Mouse (Mus musculus): Measurements from ENCODE around the gene Cpm. TPM values are rescaled to one million over a fixed set of nuclear protein-coding genes. Genes with fewer than 3 reads are reported as not detected.

Cpm gene
- polyA plus RNA-seq, 2 experiments: 3.9 to 9.1 TPM

DNA sequence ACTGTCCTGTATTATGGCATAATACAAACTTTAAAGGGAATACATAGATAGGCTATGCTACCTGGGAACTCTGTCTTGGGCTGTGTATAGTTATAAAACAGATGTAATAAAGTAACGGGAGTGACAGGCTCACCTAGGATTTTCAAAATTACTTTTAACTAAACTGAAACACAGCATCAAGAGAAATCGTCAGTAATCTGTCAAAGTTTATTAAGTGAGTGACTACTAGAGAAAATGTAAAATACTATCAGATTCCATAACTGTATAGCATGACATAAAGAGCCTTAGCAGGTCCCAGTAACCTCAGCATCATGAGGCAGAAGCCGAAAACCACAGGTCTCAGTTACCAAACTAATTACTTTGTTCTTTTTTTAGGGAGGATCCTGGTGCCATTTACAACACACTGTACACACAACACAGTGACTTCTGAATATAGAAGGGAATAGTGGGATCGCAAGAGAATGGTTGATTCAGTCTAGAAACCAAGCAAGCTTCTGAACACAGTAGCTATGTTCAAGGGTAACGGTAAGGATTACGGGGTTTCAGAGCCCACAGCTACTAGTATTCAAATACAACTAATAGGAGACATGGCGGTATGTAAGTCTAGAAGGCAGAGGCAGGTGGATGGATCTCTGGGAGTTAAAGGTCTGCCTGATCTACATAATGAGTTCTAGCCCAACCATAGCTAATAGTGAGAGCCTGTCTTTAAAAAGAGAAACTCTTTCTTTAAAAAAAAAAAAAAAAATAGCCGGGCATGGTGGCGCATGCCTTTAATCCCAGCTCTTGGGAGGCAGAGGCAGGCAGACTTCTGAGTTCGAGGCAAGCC, 69.2 kb downstream of the Cpm start:
- Histone ChIP-seq H3K4me2 (ENCODE audit: low read depth) (no peak overlapping the region), H3K4me3 (ENCODE audit: insufficient read depth in 1 of 2, low read depth in 2 of 2, low read length in 2 of 2) (no peak overlapping the region), H3K9me3 (ENCODE audit: control insufficient read depth, low read length) (peaks cover 3% of the 10 kb centered on the region), H3K36me3 (replicated peaks; ENCODE audit: control insufficient read depth, insufficient read depth, low read depth) (peaks cover 88% of the 10 kb centered on the region), H3K27ac (no peak overlapping the region), H3K27me3 (ENCODE audit: control insufficient read depth, insufficient read depth, low read length) (no peaks in the 10 kb centered on the region), H3K4me1 (replicated peaks; ENCODE audit: control insufficient read depth in 2 of 2, insufficient read depth in 2 of 2, low read length in 1 of 2) (no peaks in the 10 kb centered on the region), H3K9ac (replicated peaks) (no peak overlapping the region)
- DNase-seq (ENCODE audit: low read depth in 3 of 3, low spot score in 3 of 3): no peak
- ATAC-seq (ENCODE audit: insufficient read depth): no peak
- 89% methylated on average over 10 of the region's 10 CpGs for WGBS (ENCODE audit: insufficient replicate concordance)
- no peak for TF ChIP-seq CTCF (IDR thresholded peaks at IDR 0.05; ENCODE audit: low read depth)
- no peak for TF ChIP-seq EP300 (IDR thresholded peaks at IDR 0.05; ENCODE audit: low read depth)

DNA sequence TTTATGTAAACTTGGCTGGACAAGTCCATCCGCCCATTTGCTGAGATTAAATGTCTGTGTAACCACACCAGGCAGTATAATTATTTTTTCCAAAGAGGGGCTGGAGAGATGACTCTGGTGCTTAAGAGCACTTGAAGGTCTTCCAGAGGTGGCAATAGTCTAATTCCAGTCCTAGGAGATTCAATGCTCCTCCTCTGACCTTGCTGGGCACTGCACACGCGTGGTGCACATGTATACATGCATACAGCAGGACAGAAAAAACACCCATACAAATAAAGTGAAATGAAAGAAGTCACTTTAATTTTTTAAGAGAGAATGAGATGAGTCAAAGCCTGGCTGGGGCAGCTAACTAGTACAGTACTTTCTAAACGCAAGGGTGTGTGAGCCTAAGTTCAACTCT, 70.6 kb downstream of the Cpm start:
- Histone ChIP-seq H3K9ac (replicated peaks) (no peak overlapping the region), H3K36me3 (replicated peaks; ENCODE audit: control insufficient read depth, insufficient read depth, low read depth) (peaks cover 89% of the 10 kb centered on the region), H3K27me3 (ENCODE audit: control insufficient read depth, insufficient read depth, low read length) (no peaks in the 10 kb centered on the region), H3K9me3 (ENCODE audit: control insufficient read depth, low read length) (peaks cover 3% of the 10 kb centered on the region), H3K4me3 (ENCODE audit: insufficient read depth in 1 of 2, low read depth in 2 of 2, low read length in 2 of 2) (no peak overlapping the region), H3K4me1 (replicated peaks; ENCODE audit: control insufficient read depth in 2 of 2, insufficient read depth in 2 of 2, low read length in 1 of 2) (no peaks in the 10 kb centered on the region), H3K4me2 (ENCODE audit: low read depth) (no peak overlapping the region), H3K27ac (no peak overlapping the region)
- ATAC-seq (ENCODE audit: insufficient read depth) (no peak), DNase-seq (ENCODE audit: low read depth in 3 of 3, low spot score in 3 of 3) (no peak)
- no peak for TF ChIP-seq EP300 (IDR thresholded peaks at IDR 0.05; ENCODE audit: low read depth)
- TF ChIP-seq CTCF (IDR thresholded peaks at IDR 0.05; ENCODE audit: low read depth): no peak
- 91% methylated on average over 4 of the region's 4 CpGs for WGBS (ENCODE audit: insufficient replicate concordance)

DNA sequence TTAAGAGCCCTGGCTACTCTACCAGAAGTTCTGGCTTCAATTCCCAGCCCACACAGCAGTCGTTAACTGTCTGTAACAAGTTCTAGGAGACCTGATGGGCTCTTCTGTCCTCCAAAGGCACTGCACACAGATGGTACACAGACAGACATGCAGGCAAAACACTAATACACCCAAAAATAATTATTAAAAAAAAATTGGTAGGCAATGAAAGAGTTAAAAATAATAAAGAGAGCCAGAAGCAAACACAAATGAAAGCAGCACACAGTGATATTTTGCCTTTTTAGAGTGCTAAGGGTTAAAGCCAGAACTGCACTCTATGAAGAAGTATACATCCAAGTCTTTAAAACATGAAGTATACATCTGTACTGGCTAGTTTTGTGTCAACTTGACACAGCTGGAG, 71.2 kb downstream of the Cpm start:
- H3K9me3 ChIP-seq (ENCODE audit: control insufficient read depth, low read length): peaks cover 3% of the 10 kb centered on the region
- no peak overlapping the region for H3K4me3 ChIP-seq (ENCODE audit: insufficient read depth in 1 of 2, low read depth in 2 of 2, low read length in 2 of 2)
- ATAC-seq (ENCODE audit: insufficient read depth) (no peak), DNase-seq (ENCODE audit: low read depth in 3 of 3, low spot score in 3 of 3) (no peak)
- H3K9ac ChIP-seq (replicated peaks): no peak overlapping the region
- H3K27me3 ChIP-seq (ENCODE audit: control insufficient read depth, insufficient read depth, low read length): no peaks in the 10 kb centered on the region
- peaks cover 89% of the 10 kb centered on the region for H3K36me3 ChIP-seq (replicated peaks; ENCODE audit: control insufficient read depth, insufficient read depth, low read depth)
- no peak for TF ChIP-seq CTCF (IDR thresholded peaks at IDR 0.05; ENCODE audit: low read depth)
- no peak for TF ChIP-seq EP300 (IDR thresholded peaks at IDR 0.05; ENCODE audit: low read depth)
- H3K4me1 ChIP-seq (replicated peaks; ENCODE audit: control insufficient read depth in 2 of 2, insufficient read depth in 2 of 2, low read length in 1 of 2): no peaks in the 10 kb centered on the region
- 82% methylated on average over 1 of the region's 1 CpGs for WGBS (ENCODE audit: insufficient replicate concordance)
- no peak overlapping the region for H3K4me2 ChIP-seq (ENCODE audit: low read depth)
- H3K27ac ChIP-seq: no peak overlapping the region

DNA sequence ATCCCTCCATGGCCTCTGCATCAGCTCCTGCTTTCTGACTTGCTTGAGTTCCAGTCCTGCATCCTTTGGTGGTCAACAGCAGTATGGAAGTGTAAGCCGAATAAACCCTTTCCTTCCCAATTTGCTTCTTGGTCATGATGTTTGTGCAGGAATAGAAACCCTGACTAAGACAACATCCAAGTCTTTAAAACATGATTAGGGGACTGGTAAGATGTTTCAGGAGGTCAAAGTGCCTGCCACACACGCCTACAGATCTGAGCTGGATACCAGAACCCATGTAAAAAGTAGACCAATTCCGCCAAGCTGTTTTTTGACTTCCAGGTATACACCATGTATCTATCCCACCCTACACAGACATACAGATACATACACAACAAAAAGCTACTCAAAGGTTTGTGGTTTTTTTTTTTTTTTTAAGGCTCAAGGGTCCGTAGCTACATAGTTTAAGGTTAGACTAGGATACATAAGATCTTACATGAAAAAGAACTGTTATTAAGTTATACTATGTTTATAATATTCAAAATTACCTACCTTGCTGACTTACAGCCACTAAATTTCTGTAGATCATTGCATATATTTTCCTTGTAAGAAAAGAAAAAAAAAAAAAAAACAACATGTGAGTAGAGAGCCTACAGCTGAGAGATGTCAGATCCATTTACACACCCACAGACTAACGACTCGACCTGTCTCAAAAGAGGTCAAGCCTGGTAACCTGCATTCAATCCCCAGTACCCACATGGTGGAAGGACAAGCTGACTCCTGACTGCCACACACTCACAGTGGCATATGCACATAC, 71.9 kb downstream of the Cpm start:
- no peak for TF ChIP-seq CTCF (IDR thresholded peaks at IDR 0.05; ENCODE audit: low read depth)
- no peak for TF ChIP-seq EP300 (IDR thresholded peaks at IDR 0.05; ENCODE audit: low read depth)
- Histone ChIP-seq H3K4me1 (replicated peaks; ENCODE audit: control insufficient read depth in 2 of 2, insufficient read depth in 2 of 2, low read length in 1 of 2) (no peaks in the 10 kb centered on the region), H3K27me3 (ENCODE audit: control insufficient read depth, insufficient read depth, low read length) (no peaks in the 10 kb centered on the region), H3K9me3 (ENCODE audit: control insufficient read depth, low read length) (peaks cover 3% of the 10 kb centered on the region), H3K27ac (no peak overlapping the region), H3K9ac (replicated peaks) (no peak overlapping the region), H3K4me2 (ENCODE audit: low read depth) (no peak overlapping the region), H3K36me3 (replicated peaks; ENCODE audit: control insufficient read depth, insufficient read depth, low read depth) (peaks cover 85% of the 10 kb centered on the region), H3K4me3 (ENCODE audit: insufficient read depth in 1 of 2, low read depth in 2 of 2, low read length in 2 of 2) (no peak overlapping the region)
- 84% methylated on average over 6 of the region's 6 CpGs for WGBS (ENCODE audit: insufficient replicate concordance)
- ATAC-seq (ENCODE audit: insufficient read depth) (no peak), DNase-seq (ENCODE audit: low read depth in 3 of 3, low spot score in 3 of 3) (no peak)

All from liver, embryonic 14.5 days (tissue).